Mouse (Mus musculus): Measurements from ENCODE around the gene Gm20388. TPM values are rescaled to one million over a fixed set of nuclear protein-coding genes. Genes with fewer than 3 reads are reported as not detected.

Gene Gm20388
- total RNA-seq, 1 experiment from 2014 or later = 19.5 TPM

DNA sequence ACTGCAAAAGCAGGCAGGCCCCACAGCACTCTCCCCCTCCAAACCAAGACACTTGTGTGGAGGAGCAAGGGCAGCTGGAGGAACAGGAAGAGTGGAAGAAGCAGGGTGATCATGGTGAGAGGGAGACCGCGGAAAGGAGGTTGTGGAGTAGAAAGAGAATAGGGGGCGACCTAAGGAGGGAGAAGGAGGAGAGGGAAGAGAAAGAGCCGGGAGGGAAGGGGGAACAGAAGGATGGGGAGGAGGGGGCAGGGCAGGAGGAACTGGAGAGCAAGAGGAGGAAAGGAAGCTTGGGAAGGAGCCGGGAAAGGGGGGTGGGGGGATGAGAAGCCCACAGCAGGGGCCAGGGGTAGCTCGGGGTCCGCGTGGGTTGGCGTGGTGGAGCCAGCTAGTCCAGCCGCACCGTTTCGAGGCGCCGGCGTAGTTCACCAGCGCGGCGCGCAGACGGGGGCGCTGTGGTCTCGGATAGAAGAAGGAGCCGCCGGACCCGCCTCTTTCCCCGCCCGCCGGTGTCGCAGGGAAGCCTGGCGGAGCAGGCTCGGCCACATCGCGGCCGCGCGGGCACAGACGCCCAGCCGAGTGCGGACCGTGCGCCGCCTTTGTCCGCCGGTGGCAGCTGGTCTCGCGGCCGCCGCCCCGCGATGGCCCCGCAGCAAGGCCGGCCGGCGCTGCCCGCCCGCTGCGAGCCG lies 3742.8 kb downstream of the Gm20388 start, which contains the start of gene Rhou:
Rhou (plus strand) TSS at position 622 of the 686 bp plus-strand sequence.

DNA sequence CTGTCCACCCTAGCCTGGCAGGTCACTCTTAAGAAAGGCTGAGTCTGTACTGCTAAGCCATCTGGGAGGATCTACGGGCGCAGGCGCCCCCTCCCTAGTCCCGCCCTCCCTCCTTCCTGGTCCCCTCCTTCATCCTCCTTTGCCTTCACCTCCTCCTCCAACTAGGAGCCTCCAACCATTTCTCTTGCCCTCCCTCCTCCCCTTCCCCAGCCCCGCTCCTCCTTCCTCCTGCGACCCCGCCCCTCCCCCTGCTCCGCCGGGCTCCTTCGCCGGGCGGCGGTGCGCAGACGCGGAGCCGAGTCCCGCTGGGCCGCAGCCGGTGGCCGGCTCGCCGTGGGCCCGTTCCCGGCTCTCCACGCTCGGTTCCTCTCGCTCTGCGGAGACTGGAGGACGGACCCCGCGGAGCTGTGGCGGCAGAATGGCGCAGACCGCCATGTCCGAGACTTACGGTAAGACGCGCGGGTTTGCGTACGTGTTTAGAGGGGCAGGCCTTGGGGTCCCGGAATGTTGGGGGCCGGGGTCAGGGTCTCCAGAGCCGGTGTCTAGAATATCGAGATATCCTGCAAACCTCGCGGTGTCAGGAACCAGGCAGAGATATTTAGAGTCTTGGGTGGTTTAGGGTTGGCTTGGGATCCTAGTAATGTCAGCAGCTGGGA lies 3895.2 kb downstream of the Gm20388 start, which contains the start of gene Rab4a:
Rab4a (plus strand) TSS at position 268 of the 656 bp plus-strand sequence.

DNA sequence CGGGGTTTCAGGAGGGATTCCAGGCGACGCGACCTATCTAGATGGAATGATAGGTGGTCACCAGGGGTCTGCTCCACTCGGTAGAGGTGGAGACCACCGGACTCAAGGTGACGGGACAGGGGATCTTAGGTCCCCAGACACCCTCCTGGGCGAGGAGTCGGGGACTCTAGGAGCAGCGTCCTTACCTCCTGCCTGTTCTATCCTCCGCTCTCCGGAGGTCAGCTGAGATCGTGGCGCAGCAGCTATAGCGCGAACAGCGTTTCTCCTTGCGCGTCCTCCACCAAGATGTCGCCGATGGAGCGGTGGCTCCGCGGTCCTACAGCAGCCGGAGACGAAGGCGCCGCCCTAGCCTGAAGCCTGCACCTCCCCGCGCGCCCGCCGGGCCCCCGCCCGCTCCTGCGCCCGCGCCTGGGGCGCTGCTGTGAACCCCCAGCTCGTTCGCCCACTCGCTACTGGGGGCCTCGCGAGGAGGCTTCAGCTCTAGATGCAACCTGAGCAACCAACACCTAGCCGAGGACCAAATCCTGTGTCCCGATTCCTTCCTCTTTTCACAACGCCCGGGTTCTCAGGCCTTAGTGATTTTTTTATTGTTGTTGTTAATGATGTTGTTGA lies 3949.1 kb downstream of the Gm20388 start, which contains the start of gene Ccsap:
Ccsap (minus strand) TSS at position 562 of the 612 bp plus-strand sequence.

DNA sequence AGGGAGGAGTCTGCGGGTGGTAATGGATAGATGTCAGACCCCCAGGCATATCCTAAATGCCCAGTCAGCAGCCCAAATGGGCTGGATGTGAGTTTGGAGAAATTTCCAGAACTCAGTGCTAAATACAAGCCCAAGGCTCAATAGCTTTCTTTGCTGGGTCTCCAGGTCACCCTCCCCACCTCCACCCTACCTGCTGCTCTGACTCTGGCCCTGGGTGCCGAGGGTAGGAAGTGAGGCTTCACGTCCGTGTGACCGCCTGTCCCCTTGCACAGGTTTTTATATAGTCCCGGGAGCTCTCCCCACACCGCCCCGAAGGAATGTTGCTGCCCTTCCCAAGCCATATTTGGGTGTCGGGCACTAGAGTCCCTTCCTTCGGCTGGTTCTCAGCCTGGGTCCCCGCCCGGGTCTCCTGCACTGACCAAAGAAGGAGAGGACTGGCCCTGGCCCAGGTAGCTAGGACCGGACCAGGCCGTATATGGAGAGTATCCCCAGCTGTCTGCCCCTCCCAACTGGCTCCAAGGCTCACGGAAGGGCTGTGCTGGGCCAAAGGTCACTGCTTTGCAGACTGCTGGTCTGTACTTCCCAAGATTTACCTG lies 3984.0 kb downstream of the Gm20388 start, which contains the start of gene Acta1:
Acta1 (minus strand) TSS at position 250 of the 596 bp plus-strand sequence.

DNA sequence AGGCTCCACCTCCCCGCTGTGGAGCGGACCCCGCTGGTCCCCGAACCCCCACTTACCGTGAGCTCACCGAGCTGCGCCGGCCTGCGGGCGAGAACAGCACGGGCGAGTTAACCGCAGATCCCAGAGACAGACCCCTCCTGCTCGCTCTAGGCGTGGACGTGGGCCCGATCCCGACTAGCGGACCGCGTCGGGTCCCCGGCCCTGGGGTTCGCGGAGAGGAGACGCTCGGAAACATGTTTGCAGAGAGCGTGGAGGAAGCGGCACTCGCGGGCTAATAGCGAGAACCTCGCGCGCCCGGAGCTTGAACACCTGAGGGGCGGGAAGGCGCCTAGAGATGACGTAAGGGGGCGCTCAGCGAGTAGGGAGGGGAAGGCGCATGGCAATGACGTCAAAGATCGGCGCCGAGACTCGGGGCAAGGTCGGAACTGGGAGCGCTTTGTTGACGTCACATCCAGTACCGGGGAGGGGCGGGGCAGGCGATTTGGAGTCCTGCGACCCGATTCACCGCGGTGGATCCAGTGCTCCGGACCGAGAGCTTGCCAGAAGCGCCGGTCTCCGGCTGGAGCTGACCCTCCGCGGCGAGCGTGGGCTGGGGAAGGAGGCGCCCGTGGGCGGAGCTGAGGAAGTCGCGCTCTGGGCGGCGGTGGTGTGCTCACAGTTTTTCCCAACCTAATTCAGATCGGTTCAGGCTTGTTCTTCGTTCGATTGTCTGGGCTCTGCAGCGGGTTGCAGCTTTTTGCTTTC lies 4038.5 kb downstream of the Gm20388 start, which contains the start of gene Nup133:
Nup133 (minus strand) TSS at position 324 of the 744 bp plus-strand sequence.

DNA sequence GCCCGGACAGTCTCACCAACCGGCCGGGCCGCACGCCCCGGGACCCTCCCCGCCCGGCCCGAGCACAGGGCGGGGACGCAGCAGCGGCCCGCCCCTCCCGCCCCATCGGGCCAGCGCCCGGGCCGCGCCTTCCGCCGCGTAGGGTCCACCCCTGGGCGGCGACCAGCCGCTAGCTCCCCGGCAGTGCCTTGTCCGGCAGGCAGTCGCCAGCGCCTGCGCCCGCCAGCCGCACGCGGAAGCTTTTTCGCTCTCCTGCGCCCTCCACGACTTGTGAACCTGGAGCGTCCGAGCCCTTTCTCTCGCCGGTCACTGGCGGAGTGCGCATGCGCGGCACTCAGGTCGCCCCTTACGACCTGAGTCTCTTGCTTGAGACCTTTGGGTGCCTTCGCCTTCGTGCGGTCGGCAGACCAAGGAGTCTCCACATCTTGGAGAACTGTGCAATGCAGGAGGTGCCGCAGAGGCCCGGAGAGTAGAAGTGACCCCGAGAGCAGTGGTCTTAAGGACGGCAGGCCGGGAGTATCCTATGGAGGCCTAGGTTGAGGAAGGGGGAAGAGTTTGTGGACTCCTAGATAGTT lies 4072.3 kb downstream of the Gm20388 start, which contains the start of gene Abcb10:
Abcb10 (minus strand) TSS at position 297 of the 575 bp plus-strand sequence.

DNA sequence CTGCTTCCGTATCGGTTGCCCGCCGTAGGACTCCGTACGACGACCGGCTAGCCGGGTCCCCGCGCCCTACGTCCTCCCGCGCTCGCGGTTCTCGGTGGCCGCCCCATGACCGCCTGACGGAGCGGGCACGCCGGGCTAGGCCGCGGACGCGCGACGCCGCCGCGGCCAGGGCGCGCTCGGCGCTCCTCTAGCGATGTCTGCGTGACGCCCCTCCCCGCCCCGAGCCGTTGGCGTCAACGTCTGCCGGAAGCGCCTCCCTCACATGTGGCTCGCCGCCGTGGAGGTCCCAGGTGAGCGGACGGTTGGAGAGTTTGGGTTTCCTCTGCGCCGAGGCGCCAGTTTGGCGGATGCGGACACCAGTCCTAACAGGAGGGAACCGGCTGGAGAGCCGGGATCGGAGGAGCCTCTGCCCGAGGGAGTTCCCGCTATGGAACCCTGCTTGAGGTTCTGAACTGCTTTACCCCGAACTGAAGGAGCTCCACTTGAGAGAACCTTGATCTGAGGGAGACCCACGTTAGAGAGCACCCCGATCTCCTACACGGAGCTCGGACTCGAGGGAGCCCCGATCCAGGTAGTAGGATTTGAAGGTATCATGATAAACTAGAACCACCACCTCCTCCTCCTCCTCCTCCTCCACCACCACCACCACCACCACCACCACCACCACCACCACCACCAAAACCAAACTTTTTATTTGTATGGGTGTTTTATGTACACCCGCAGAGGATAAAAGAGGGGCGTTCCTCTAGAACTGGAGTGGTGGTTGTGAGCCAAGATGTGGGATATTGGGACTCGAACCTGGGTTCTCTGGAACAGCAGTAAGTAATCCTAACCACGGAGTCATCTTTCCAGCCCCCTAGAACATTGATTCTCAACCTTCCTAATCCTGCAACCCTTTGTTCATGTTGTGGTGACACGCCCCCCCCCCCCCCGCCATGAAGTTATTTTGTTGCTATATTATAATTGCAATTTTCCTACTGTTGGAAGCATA lies 4110.9 kb downstream of the Gm20388 start, which contains the start of the genes Taf5l and Urb2:
Taf5l (minus strand) TSS at position 161 of the 991 bp plus-strand sequence.
Urb2 (plus strand) TSS at position 272 of the 991 bp plus-strand sequence.

DNA sequence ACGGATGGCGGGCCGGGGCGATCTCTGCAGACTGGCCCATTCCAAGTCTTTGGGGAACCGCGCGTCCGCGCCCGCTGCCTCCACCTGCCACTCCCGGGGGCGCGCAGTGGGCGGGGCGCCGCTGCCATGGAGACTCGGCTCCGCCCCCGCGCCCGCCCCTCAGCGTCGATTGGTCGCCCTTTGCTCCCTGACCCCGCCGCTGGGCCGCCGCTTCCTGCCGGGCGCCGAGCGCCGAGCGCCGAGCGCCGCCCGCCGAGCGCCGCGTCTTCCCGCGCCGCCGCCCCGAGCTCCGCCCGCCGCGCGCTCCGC lies 4320.5 kb downstream of the Gm20388 start, which contains the start of gene Galnt2:
Galnt2 (plus strand) TSS at position 216 of the 309 bp plus-strand sequence.

Other genes starting within 250 kb of the Gm20388 start
- not detected for gene Wfdc1, start 244.5 kb upstream of the Gm20388 start, total RNA-seq (2023)
- not detected for gene Atp2c2, start 210.8 kb upstream of the Gm20388 start, total RNA-seq (2023)
- 6.5 TPM for gene Tldc1, start 132.4 kb upstream of the Gm20388 start, total RNA-seq (2023)
- 525 TPM for gene Cotl1, start 70.3 kb upstream of the Gm20388 start, total RNA-seq (2023)
- 10.7 TPM for gene Klhl36, start 48.6 kb upstream of the Gm20388 start, total RNA-seq (2023)
- gene Usp10, start 481 bp upstream of the Gm20388 start, total RNA-seq (2023) = 127 TPM
- gene Crispld2, start 81.6 kb downstream of the Gm20388 start, total RNA-seq (2023) = not detected
- gene Zdhhc7, start 190.6 kb downstream of the Gm20388 start, total RNA-seq (2023) = 37.1 TPM
- 3.1 TPM for gene 6430548M08Rik, start 203.3 kb downstream of the Gm20388 start, total RNA-seq (2023)

All from CD4-positive naive resting alpha-beta T cell, adult 57 days (primary cell).